Mouse (Mus musculus): ENCODE measurements around the gene Rabac1. TPM values are rescaled to one million over a fixed set of nuclear protein-coding genes. Genes with fewer than 3 reads are reported as not detected.

Gene Rabac1
- polyA plus RNA-seq, 1 experiment, result 244 TPM

DNA sequence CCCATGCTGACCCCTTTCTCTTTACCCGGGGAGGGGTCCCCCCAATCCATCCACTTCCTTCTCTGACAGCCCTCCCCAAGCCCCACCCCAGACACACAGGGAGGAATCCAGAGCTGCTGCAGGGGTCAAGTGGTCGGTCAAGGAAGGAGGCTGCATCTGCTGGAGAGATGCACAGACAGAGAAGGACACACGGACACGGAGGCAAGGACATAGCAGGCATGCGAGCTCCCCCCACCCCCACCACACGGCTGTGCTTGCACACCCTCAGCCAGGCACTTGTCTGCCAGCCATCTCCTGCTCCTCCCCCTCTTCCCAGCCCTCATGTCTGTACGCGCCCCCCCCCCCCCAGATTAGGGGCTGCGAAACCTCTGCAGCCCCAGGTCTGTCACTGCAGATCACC, 32.3 kb upstream of the Rabac1 start:
- DNase-seq (ENCODE audit: low read depth), result peak; percentile 46

DNA sequence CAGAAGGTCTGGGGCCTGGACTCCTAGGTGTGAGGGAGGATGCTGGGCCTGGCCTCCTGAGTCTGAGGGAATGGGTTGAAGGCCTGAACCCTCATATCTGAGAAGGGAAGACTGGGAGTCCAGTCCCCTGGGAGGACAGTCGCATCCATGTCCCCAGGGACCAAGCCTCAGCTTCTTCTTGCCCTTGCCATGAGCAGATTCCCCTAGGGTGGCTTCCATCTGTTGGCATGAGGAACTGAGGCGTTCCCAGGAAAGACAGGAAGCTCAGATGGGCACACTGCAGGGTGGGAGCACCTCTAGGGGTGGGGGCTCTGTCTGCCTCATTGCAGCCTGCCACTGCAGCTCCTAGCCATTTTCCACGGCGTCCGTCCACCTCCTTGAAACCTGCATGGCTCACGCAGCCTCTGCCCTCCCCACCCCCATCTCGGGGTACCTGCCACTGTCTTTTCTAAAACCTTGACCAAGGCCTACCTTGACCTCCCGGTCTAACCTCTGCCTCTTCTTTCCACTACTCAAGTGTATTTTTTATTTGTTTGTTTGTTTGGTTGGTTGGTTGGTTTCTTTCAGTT, 31.4 kb upstream of the Rabac1 start:
- TF ChIP-seq CTCF (IDR thresholded peaks at IDR 0.05; ENCODE audit: borderline replicate concordance, extremely low read depth, insufficient read depth, insufficient read length) (no peak), POLR2A (IDR thresholded peaks at IDR 0.05; ENCODE audit: borderline replicate concordance, extremely low read depth, insufficient read depth, insufficient read length, poor library complexity, severe bottlenecking) (no peak)
- DNase-seq (ENCODE audit: low read depth), result no peak

More for the DNA sequence above, 32.3 kb upstream of the Rabac1 start:
- TF ChIP-seq POLR2A (IDR thresholded peaks at IDR 0.05; ENCODE audit: borderline replicate concordance, extremely low read depth, insufficient read depth, insufficient read length, poor library complexity, severe bottlenecking) (no peak), CTCF (IDR thresholded peaks at IDR 0.05; ENCODE audit: borderline replicate concordance, extremely low read depth, insufficient read depth, insufficient read length) (no peak)

DNA sequence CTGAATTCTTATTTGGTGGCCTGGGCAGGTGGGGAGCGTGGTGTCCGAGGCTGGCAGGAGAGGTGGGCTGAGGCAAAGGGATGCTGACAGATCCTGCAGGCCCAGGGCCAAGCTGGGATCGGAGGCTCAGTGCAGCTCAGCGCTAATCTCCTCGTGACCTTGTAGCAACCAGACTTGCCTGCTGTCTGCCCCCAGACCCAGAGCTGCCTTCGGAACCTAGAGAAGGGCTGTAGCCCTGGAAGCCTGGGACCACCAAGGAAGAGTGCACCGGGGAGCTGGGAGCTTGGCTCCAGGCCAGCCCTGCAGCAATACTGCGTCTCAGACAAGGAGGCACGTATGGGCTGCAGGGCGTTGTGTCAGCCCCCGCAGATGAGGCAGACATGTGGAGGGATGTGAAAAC, 30.7 kb upstream of the Rabac1 start:
- no peak for TF ChIP-seq CTCF (IDR thresholded peaks at IDR 0.05; ENCODE audit: borderline replicate concordance, extremely low read depth, insufficient read depth, insufficient read length)
- no peak for TF ChIP-seq POLR2A (IDR thresholded peaks at IDR 0.05; ENCODE audit: borderline replicate concordance, extremely low read depth, insufficient read depth, insufficient read length, poor library complexity, severe bottlenecking)
- DNase-seq (ENCODE audit: low read depth), result peak; percentile 49

DNA sequence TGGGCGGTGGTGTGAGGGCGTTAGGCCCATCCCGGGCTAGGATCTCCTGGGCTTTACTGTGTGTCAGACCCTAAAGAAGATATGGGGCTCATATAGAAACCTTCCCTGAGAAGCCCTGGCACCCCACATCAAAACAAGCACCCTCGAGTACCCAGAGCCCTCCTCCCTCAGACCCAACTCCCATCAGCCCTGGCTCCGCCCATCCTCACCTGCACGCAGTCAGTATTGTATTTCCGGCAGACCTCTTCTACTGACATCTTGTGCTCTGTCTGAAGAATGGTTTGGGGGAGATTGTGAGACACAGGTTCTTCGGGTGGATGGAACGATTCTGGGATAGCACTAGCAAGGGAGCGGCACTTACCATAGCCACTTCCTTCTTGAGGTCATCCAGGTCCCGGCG, 28.2 kb upstream of the Rabac1 start:
- TF ChIP-seq CTCF (IDR thresholded peaks at IDR 0.05; ENCODE audit: borderline replicate concordance, extremely low read depth, insufficient read depth, insufficient read length) (no peak), POLR2A (IDR thresholded peaks at IDR 0.05; ENCODE audit: borderline replicate concordance, extremely low read depth, insufficient read depth, insufficient read length, poor library complexity, severe bottlenecking) (no peak)
- no peak for DNase-seq (ENCODE audit: low read depth)

DNA sequence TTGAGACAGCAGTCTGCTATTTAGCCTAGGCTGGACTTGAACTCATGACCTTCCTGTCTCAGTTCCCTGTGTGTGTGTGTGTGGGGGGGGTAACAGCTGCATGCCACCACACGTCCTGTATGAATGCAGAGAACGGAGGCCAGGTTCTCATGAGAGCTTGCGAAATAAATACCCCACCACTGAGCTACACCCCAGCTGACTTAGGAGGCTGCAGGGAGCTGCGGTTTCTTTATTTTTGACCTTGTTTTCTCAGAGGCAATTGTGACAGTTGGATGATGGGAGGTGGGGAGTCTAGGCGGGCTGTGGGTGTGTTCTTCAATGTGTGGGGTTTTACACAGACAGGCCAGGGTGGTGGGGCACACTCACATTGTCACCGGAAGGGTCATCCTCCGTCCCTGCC, 27.7 kb upstream of the Rabac1 start:
- no peak for TF ChIP-seq POLR2A (IDR thresholded peaks at IDR 0.05; ENCODE audit: borderline replicate concordance, extremely low read depth, insufficient read depth, insufficient read length, poor library complexity, severe bottlenecking)
- TF ChIP-seq CTCF (IDR thresholded peaks at IDR 0.05; ENCODE audit: borderline replicate concordance, extremely low read depth, insufficient read depth, insufficient read length), result no peak
- DNase-seq (ENCODE audit: low read depth), result no peak

DNA sequence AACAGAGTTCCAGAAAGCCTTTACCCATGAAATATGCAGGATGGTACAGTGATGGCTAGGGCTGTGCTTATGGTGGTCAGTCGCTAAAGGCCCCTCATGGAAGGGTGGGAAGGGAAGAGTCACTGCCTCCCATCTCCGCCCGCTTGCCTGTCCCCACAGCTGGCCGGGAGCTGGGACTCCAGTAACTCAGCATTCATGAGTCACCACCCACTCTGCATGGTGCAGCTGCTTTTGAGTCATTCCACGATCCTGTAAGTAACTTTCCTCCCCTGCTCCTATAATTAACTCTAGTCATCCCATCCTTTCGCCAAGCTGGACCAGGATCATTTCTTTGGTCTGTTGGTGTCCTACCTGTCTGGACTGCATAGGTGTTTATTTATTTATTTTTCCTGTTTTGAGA, 20.5 kb upstream of the Rabac1 start:
- TF ChIP-seq CTCF (IDR thresholded peaks at IDR 0.05; ENCODE audit: borderline replicate concordance, extremely low read depth, insufficient read depth, insufficient read length), result no peak
- TF ChIP-seq POLR2A (IDR thresholded peaks at IDR 0.05; ENCODE audit: borderline replicate concordance, extremely low read depth, insufficient read depth, insufficient read length, poor library complexity, severe bottlenecking), result no peak
- no peak for DNase-seq (ENCODE audit: low read depth)

DNA sequence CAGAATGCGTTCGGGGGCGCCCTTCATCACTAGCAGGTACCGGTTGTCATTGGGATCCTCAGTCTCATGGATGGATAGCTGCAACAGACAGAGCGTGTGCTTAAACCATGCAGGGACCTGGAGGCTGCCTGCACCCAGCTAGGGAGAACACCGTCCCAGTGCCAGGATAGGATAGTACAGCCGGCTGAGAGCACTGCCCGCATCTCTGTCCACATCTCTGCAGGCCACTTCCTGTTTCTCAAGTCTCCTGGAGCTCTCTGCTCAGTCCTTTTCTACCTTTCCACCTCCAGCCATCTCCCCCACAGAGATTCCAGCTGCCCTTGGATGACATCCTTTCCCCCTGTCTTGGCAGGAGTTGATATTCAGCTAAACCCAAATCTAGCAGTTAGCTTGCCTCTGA, 17.9 kb upstream of the Rabac1 start:
- no peak for DNase-seq (ENCODE audit: low read depth)
- TF ChIP-seq POLR2A (IDR thresholded peaks at IDR 0.05; ENCODE audit: borderline replicate concordance, extremely low read depth, insufficient read depth, insufficient read length, poor library complexity, severe bottlenecking) (no peak), CTCF (IDR thresholded peaks at IDR 0.05; ENCODE audit: borderline replicate concordance, extremely low read depth, insufficient read depth, insufficient read length) (no peak)

DNA sequence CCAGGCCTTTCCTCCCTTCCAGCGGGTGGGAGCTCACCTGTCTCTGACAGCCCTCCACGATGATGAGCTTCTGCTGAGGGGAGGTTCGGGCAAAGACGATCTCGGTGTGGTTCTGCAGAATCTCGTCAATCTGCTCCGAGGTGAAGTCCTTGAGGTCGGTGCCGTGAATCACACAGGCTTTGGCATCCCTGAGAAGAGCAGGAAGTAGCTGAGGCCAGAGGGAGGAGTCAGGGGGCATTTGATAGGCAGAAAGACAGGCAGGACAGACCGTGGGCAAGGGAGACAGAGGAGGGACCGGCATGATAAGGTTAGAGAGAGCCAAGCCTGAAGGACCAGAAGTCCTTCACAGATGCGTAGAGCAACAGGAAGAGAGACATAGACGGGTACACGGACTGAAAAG, 15.4 kb upstream of the Rabac1 start:
- no peak for DNase-seq (ENCODE audit: low read depth)
- TF ChIP-seq CTCF (IDR thresholded peaks at IDR 0.05; ENCODE audit: borderline replicate concordance, extremely low read depth, insufficient read depth, insufficient read length) (no peak), POLR2A (IDR thresholded peaks at IDR 0.05; ENCODE audit: borderline replicate concordance, extremely low read depth, insufficient read depth, insufficient read length, poor library complexity, severe bottlenecking) (no peak)

DNA sequence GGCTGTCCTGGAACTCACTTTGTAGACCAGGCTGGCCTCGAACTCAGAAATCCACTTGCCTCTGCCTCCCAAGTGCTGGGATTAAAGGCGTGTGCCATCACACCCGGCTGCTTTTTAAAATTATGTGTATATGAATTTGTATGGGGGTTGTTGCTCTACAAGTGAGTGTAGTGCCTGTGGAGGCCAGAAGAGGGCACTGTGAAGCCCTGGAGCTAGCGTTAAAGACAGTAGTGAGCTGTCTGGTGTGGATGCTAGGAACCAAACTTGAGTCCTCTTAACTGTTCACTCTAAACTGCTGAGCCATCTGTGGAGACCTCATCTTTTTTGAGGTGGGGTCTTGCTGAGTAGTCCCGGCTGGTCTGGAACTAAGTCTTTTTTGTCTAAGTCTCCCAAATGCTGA, 13.2 kb upstream of the Rabac1 start:
- TF ChIP-seq CTCF (IDR thresholded peaks at IDR 0.05; ENCODE audit: borderline replicate concordance, extremely low read depth, insufficient read depth, insufficient read length), result peak; percentile 36; the same call in 1 of the 2 replicates
- no peak for TF ChIP-seq POLR2A (IDR thresholded peaks at IDR 0.05; ENCODE audit: borderline replicate concordance, extremely low read depth, insufficient read depth, insufficient read length, poor library complexity, severe bottlenecking)
- DNase-seq (ENCODE audit: low read depth), result no peak

DNA sequence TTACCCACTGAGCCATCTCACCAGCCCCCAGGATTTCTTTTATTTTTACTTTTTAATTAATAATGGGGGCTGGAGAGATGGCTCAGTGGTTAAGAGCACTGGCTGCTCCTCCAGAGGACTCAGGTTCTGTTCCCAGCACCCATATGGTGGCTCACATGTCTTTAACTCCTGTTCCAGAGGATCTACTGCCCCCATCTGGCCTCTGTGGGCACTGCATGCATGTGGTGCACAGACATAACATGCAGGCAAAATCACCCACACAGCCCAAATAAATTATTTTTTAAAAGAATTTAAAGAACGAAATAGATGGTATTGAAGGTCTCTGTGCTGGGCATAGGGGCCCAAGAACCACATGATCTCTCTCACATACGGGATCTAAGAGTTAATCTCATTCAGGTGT, 11.8 kb upstream of the Rabac1 start:
- no peak for DNase-seq (ENCODE audit: low read depth)
- TF ChIP-seq CTCF (IDR thresholded peaks at IDR 0.05; ENCODE audit: borderline replicate concordance, extremely low read depth, insufficient read depth, insufficient read length), result peak; percentile 6; the same call in 1 of the 2 replicates
- no peak for TF ChIP-seq POLR2A (IDR thresholded peaks at IDR 0.05; ENCODE audit: borderline replicate concordance, extremely low read depth, insufficient read depth, insufficient read length, poor library complexity, severe bottlenecking)

DNA sequence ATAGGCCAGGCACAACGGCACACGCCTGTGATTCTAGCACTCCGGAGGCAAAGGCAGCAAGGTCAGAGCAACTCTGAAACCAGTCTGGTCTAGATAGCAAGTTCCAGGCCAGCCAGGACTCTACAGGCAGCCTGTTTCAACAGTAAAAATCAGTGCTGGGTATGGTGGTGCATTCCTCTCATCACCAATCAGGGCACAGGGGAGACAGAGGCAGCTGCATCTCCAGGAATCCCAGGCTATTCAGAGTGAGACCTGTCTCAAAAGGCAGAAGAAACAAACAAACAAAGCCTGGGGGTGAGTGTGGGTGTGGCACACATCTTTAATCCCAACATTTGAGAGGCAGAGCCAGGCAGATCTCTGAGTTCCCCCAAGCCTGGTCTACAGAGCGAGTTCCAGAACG, 10.8 kb upstream of the Rabac1 start:
- no peak for DNase-seq (ENCODE audit: low read depth)
- TF ChIP-seq CTCF (IDR thresholded peaks at IDR 0.05; ENCODE audit: borderline replicate concordance, extremely low read depth, insufficient read depth, insufficient read length), result no peak
- no peak for TF ChIP-seq POLR2A (IDR thresholded peaks at IDR 0.05; ENCODE audit: borderline replicate concordance, extremely low read depth, insufficient read depth, insufficient read length, poor library complexity, severe bottlenecking)

DNA sequence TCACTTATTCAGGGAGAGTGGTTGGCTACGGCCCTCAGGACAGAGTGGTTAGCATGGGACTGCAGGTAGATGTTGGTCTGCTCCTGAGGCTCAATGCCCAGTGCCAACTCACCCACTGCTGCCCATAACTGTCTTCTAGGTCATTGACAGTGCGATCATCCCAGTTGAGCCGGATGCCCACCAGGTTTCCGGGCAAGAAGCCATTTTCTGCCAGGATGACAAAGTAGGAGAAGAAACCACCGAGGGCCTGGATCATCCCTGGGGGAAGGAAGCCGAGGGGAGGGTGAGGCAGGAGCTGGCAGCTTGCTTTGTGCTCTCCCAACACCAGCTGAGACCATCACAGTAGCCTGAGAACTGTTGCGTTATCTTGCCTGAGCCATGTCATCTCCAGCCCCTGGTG, 7.9 kb upstream of the Rabac1 start:
- no peak for TF ChIP-seq POLR2A (IDR thresholded peaks at IDR 0.05; ENCODE audit: borderline replicate concordance, extremely low read depth, insufficient read depth, insufficient read length, poor library complexity, severe bottlenecking)
- TF ChIP-seq CTCF (IDR thresholded peaks at IDR 0.05; ENCODE audit: borderline replicate concordance, extremely low read depth, insufficient read depth, insufficient read length), result no peak

More for the DNA sequence above, 7.9 kb upstream of the Rabac1 start:
- no peak for DNase-seq (ENCODE audit: low read depth)
